Mouse (Mus musculus) CD4-positive helper T cell, adult 2 months (primary cell): ENCODE measurements around the gene Casq2.

ENCODE experiments used
- DNase-seq: peaks from one replicate; pipeline ENCODE4 v3.0.0-alpha.2; 2012; ENCODE audit warnings: low read depth, missing footprints, low spot score

Casq2 gene

DNA sequence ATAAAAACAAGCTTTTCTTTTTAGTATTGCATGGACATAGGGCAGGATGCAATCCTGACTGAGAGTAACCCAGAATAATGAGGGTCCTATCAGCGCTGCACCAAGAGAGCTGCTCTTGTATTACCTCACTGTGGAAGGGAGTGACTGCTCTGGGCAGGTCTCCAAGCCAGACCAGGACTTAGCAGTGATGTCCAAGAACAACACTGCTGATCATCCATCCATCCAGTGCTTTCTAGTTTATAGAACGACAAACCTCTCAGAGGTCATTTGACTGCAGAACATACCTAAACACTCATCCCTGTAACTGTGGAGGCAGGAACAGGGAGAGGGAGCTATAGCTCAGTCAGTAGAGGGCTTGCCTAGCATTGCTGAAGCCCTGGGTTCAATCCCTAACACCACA, 106.4 kb downstream of the Casq2 start:
- DNase-seq, result no peak

DNA sequence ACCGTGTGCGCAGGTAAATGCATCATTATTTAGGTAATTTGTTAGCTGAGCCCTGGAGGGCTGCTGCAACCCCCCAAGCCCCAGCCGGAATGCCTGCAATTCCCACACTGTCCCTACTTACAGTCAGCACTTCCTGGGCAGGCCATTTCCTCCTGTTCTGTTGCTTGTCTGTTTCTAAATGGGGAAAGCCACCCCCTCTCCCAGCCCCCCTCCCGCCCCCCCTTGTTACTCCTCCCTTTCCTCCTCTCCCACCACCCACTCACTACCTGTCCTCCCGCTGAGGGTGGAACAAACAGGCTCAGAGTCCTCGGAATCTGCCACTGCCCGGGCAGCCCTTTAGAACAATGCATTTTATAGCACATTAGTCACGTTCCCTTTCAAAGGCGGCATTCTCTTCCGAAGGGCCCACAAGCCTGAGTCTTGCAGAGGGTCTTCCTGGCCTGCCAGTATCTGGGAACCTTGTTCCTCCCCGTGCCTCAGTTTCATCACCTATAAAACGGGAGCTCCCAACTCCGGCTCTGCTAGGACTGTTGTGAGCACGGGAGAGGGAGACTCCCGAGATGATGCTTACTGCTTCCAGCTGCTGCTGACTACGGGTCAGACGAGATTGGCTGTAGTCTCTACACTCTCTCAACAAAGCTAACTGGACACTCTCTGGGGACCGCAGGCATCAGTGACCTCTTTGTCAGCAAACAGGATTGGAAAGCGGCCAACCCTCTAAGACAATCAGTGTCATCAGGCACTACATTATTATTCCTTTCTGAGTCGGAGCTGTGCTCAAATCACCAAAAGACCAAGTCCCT, 107.5 kb downstream of the Casq2 start:
- no peak for DNase-seq

DNA sequence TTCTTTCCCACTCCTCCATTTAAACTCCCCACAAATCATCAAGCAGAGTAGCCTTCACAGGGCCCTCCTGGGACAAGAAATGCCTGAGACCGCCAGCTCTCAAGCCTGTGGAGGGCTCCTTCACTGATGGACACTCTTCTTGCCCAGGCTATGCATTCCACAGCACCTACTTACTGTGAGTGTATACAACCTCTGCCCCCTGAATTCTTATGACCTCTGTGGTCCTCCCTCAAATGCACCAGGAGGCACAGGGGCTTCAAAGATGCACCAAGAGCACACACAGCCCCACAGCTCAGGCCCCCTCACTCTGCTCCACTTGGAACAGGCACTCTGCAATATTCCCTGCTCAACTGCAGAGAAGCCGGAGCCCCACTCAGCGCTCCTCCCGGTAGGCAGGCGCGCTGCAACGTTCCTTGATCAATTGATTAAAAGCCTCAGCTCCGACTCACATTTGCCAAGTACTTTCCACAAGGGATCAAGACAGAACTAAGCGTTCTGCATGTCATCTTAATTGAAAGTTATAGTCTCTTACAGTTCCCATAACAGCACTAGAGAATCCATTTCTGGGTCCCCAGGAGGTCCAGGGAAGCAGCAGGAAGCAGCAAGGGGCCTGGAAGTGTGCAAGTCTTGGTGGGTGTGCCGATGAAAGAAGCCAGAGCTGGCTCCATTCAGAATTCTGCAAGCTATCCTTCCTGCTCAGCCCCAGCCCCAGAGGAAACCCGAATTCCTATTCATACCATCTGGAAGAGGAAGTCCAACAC, 108.3 kb downstream of the Casq2 start:
- no peak for DNase-seq

DNA sequence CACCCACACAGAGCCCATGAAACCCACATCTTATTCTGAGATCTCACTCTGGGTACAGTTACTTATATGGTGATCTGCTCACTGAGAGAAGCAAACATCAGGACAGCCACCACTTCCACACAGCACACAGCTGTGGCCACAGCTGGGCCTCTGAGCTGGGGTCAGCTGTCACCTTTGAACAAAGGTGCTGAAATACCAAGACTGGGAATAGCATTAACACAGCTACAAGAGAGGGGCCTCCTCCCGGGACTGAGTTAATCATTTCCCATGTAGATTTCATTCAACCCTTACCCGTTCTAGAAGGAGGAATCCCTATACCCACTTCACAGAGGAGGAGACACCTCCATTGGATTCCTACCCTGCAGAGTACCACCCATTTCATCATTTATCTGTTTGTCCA, 109.5 kb downstream of the Casq2 start:
- no peak for DNase-seq
